Mouse (Mus musculus) liver, postnatal 0 days (tissue): ENCODE measurements around the gene Alg14. TPM values are rescaled to one million over a fixed set of nuclear protein-coding genes. Genes with fewer than 3 reads are reported as not detected.

Source experiments
- ATAC-seq: fragments of 200-750 bp; cut with Nextera tagmentation; 2 replicates; pipeline ENCODE4 v1.8.0; 2017; ENCODE audit warnings: mild to moderate bottlenecking, moderate library complexity
- DNase-seq: peaks from one replicate; pipeline ENCODE4 v3.0.0-alpha.2; 2016
- H3K27ac ChIP-seq: fragments of 300-500 bp; sonication (generic); 2 replicates; pipeline ENCODE4 v1.5.1; 2014; ENCODE audit warnings: antibody characterized with exemption, moderate library complexity, mild to moderate bottlenecking, low read depth
- H3K27me3 ChIP-seq: fragments of 300-500 bp; sonication (generic); 2 replicates; pipeline ENCODE4 v1.6.1; 2014; ENCODE audit warnings: low read length, control low read depth, mixed read lengths; ENCODE audit not compliant: insufficient read depth
- H3K36me3 ChIP-seq: fragments of 300-500 bp; sonication (generic); replicated peaks from 2 replicates; pipeline ENCODE4 v1.6.1; 2014; ENCODE audit warnings: mild to moderate bottlenecking, control low read depth, low read length, moderate library complexity, mixed read lengths; ENCODE audit not compliant: insufficient read depth
- H3K4me1 ChIP-seq: fragments of 300-500 bp; sonication (generic); 2 replicates; pipeline ENCODE4 v1.6.1; 2014; ENCODE audit warnings: antibody characterized with exemption, mild to moderate bottlenecking, control low read depth; ENCODE audit not compliant: insufficient read depth
- H3K4me2 ChIP-seq: fragments of 300-500 bp; sonication (generic); 2 replicates; pipeline ENCODE4 v1.6.1; 2014; ENCODE audit warnings: low read depth, mild to moderate bottlenecking, low read length, moderate library complexity, mixed read lengths
- H3K4me3 ChIP-seq: fragments of 300-500 bp; sonication (generic); 2 replicates; pipeline ENCODE4 v1.5.1; 2014; ENCODE audit warnings: low read depth, low read length
- H3K9ac ChIP-seq: fragments of 300-500 bp; sonication (generic); replicated peaks from 2 replicates; pipeline ENCODE4 v1.6.1; 2014; ENCODE audit warnings: mild to moderate bottlenecking, moderate library complexity
- H3K9me3 ChIP-seq: fragments of 300-500 bp; sonication (generic); 2 replicates; pipeline ENCODE4 v1.6.1; 2016; ENCODE audit warnings: mild to moderate bottlenecking, control low read depth, low read length, mixed read lengths
- CTCF ChIP-seq: sonication (generic); IDR thresholded peaks from 2 replicates; pipeline ENCODE4 v1.5.1; 2016; ENCODE audit warnings: antibody characterized with exemption, low read depth
- EP300 ChIP-seq: IDR thresholded peaks from 2 replicates; pipeline ENCODE4 v1.6.1; 2016; ENCODE audit warnings: antibody characterized with exemption, low read depth, mild to moderate bottlenecking
- WGBS: fragments of 180-500 bp; shearing (Covaris S2); extraction: QIAGEN DNeasy Blood & Tissue Kit; methylation state at CpG from one replicate; pipeline ENCODE4 v1.1.7; 2014; ENCODE audit not compliant: insufficient replicate concordance; 5-methylcytosine and 5-hydroxymethylcytosine counted together
- polyA plus RNA-seq: library from polyadenylated mRNA; unstranded; fragments of >200 nt; fragmentation: Nextera tagmentation; extraction: Ambion mirVana; gene quantifications from 2 replicates; pipeline ENCODE4 v1.2.1, GENCODE M21; 2015

Alg14 gene
- 20.1 and 21.3 TPM in 2 replicates for polyA plus RNA-seq

- H3K4me2 ChIP-seq: peak within 1 kb of the TSS; percentile 87
- H3K4me1 ChIP-seq: peaks cover 16% of the 10 kb centered on the region
- no peaks in the 10 kb centered on the region for H3K27me3 ChIP-seq
- peak; percentile 96 for ATAC-seq
- DNase-seq: peak; percentile 96
- peak within 1 kb of the TSS; percentile 61 for H3K4me3 ChIP-seq
- peak; percentile 26 for TF ChIP-seq CTCF
- peak; percentile 45; the same call in 1 of the 2 replicates for TF ChIP-seq EP300
- WGBS: 0% methylated on average over 42 of the region's 42 CpGs
- H3K27ac ChIP-seq: peak within 1 kb of the TSS; percentile 91
- no peaks in the 10 kb centered on the region for H3K9me3 ChIP-seq
- H3K36me3 ChIP-seq: no peaks in the 10 kb centered on the region
- H3K9ac ChIP-seq: peak within 1 kb of the TSS; percentile 68
Observed at GRCm38 (mm10) chr3:121291560-121292258, at the start of gene Alg14. TSS of gene Alg14 (plus strand) at chr3:121291773.

GRCm38 (mm10) chr3:121242111-121242936, 49.2 kb upstream of the Alg14 start:
- DNase-seq (peak; percentile 9), ATAC-seq (no peak)
- Histone ChIP-seq H3K27ac (no peak overlapping the region), H3K9me3 (no peaks in the 10 kb centered on the region), H3K4me2 (no peak overlapping the region), H3K9ac (no peak overlapping the region), H3K4me3 (no peak overlapping the region), H3K4me1 (no peaks in the 10 kb centered on the region), H3K36me3 (no peaks in the 10 kb centered on the region), H3K27me3 (no peaks in the 10 kb centered on the region)
- WGBS: 57% methylated on average over 9 of the region's 9 CpGs
- TF ChIP-seq EP300 (no peak), CTCF (no peak)

GRCm38 (mm10) chr3:121242941-121243340, 48.6 kb upstream of the Alg14 start:
- TF ChIP-seq EP300: no peak
- TF ChIP-seq CTCF: no peak
- H3K4me2 ChIP-seq: no peak overlapping the region
- no peak overlapping the region for H3K27ac ChIP-seq
- no peaks in the 10 kb centered on the region for H3K9me3 ChIP-seq
- H3K4me3 ChIP-seq: no peak overlapping the region
- 35% methylated on average over 4 of the region's 4 CpGs for WGBS
- no peaks in the 10 kb centered on the region for H3K4me1 ChIP-seq
- H3K27me3 ChIP-seq: no peaks in the 10 kb centered on the region
- no peaks in the 10 kb centered on the region for H3K36me3 ChIP-seq
- peak; percentile 15 for DNase-seq
- peak; percentile 62 for ATAC-seq
- no peak overlapping the region for H3K9ac ChIP-seq

GRCm38 (mm10) chr3:121250048-121250447, 41.5 kb upstream of the Alg14 start:
- ATAC-seq (no peak), DNase-seq (no peak)
- no peak overlapping the region for H3K9ac ChIP-seq
- no peak overlapping the region for H3K4me3 ChIP-seq
- no peak overlapping the region for H3K4me2 ChIP-seq
- H3K36me3 ChIP-seq: peaks cover 6% of the 10 kb centered on the region
- peak overlapping the region; percentile 6; the same call in 1 of the 2 replicates for H3K27ac ChIP-seq
- WGBS: 83% methylated on average over 9 of the region's 9 CpGs
- TF ChIP-seq EP300: no peak
- TF ChIP-seq CTCF: no peak
- H3K27me3 ChIP-seq: no peaks in the 10 kb centered on the region
- no peaks in the 10 kb centered on the region for H3K9me3 ChIP-seq
- no peaks in the 10 kb centered on the region for H3K4me1 ChIP-seq

- DNase-seq (no peak), ATAC-seq (no peak)
- WGBS: 75% methylated on average over 19 of the region's 19 CpGs
- H3K4me2 ChIP-seq: no peak overlapping the region
- no peaks in the 10 kb centered on the region for H3K9me3 ChIP-seq
- H3K4me1 ChIP-seq: 0 out of 2 replicates have a peak, but pooled peaks cover 5% of the 10 kb centered on the region
- TF ChIP-seq EP300 (no peak), CTCF (no peak)
- no peaks in the 10 kb centered on the region for H3K27me3 ChIP-seq
- H3K4me3 ChIP-seq: no peak overlapping the region
- H3K27ac ChIP-seq: no peak overlapping the region
- H3K9ac ChIP-seq: no peak overlapping the region
- peaks cover 6% of the 10 kb centered on the region for H3K36me3 ChIP-seq
Observed at GRCm38 (mm10) chr3:121250576-121251433, 40.8 kb upstream of the Alg14 start.

- H3K9me3 ChIP-seq: no peaks in the 10 kb centered on the region
- 85% methylated on average over 7 of the region's 7 CpGs for WGBS
- H3K4me3 ChIP-seq: no peak overlapping the region
- ATAC-seq: no peak
- no peak for DNase-seq
- peaks cover 4% of the 10 kb centered on the region; the same call in 1 of the 2 replicates for H3K36me3 ChIP-seq
- H3K27ac ChIP-seq: no peak overlapping the region
- TF ChIP-seq CTCF: no peak
- TF ChIP-seq EP300: no peak
- no peak overlapping the region for H3K9ac ChIP-seq
- no peak overlapping the region for H3K4me2 ChIP-seq
- H3K27me3 ChIP-seq: no peaks in the 10 kb centered on the region
- peaks cover 27% of the 10 kb centered on the region for H3K4me1 ChIP-seq
Observed at GRCm38 (mm10) chr3:121255501-121255900, 36.1 kb upstream of the Alg14 start.
